Mouse (Mus musculus) kidney, adult 2 months (tissue): ENCODE measurements at regions not wholly inside any gene's neighbourhood (a gene's known extent, or its start where the extent isn't known, plus 50 kb on each side); places are given as distances from the start of the nearest gene placed in this dataset.

Experiments used
- CTCF ChIP-seq: fragments of 200-500 bp; conservative IDR thresholded peaks from 2 replicates; pipeline ENCODE4 v1.5.1; 2011; ENCODE audit warnings: low read depth, mild to moderate bottlenecking, control low read depth, low read length, moderate library complexity, mixed read lengths; ENCODE audit not compliant: insufficient read depth, insufficient read length
- POLR2A ChIP-seq: fragments of 200-500 bp; IDR thresholded peaks from one replicate; pipeline ENCODE4 v1.6.1; 2011; ENCODE audit warnings: low read depth, low read length, control low read depth

- no peak for TF ChIP-seq CTCF
- no peak for TF ChIP-seq POLR2A
Observed at GRCm38 (mm10) chr7:115371143-115371542, 627.6 kb downstream of the Insc start.
